Mouse (Mus musculus) cerebellum, postnatal 14 days (tissue): ENCODE results near the gene Mef2c.

ENCODE experiments used
- DNase-seq, 2 experiments: peaks; one replicate each; pipeline ENCODE4 v3.0.0; 2021; ENCODE audit warnings: mixed read lengths in 2 of 2

Mef2c gene

DNA sequence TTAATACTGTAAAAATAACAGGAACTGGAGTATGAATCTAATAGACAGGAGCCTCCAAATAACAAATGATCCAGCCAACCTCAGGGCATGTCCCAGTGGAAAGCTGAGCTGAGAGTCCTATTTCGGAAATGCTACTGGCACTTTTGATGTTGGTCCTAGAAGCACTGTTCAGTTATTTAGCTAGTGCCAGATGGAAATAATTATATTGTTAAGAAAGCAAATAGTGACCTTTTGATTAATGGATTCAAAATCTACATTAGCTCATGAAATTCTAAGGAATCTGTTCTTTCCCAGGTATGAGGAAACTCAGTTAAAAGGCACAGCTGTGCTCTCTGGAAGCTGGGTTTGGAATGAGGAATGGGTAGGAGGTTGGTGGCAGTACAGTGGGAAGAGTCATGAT is 108.4 kb downstream of the Mef2c start:
- no peak for DNase-seq

GRCm38 (mm10) chr13:83615875-83616274 is 112.0 kb downstream of the Mef2c start:
- no peak for DNase-seq

- no peak for DNase-seq
Measured at GRCm38 (mm10) chr13:83624651-83625050, 120.8 kb downstream of the Mef2c start.

DNA sequence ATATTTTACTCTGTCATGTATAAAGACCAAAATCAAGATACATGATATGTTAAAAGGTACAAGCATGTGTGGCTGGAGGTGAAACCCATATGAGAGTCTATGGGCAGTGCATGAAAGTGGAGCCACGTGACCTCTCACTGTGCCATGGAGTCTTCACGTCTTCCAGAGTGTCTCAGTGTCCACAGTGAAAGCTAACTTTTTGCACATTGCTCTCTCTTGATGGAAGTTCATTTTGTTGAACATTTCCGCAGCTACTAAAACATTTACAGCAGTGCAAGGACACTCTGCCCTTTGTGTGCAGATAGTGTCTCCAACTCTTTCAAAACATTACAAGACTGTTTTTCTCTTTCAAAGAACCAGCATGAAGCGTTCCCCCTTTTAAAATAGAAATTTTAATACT is 123.6 kb downstream of the Mef2c start:
- no peak for DNase-seq

DNA sequence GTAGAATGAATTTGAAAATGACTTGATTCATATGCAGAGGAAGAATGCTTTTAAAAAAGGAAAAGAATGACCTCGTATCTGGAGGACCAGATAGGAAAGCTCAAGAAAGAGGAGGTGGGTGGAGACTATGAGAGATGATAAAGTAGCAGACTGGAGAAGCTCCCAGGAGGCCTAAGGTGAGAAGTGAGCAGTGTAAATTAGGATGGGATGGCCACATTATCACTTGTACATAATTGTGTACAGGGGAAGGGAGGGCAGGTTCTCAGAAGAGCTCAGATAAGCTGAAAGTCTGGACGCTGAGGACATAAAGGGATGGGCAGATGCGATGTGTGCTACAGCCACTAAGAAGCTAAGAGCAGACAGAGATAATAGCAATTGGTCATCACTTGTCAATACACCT is 124.3 kb downstream of the Mef2c start:
- no peak for DNase-seq

DNA sequence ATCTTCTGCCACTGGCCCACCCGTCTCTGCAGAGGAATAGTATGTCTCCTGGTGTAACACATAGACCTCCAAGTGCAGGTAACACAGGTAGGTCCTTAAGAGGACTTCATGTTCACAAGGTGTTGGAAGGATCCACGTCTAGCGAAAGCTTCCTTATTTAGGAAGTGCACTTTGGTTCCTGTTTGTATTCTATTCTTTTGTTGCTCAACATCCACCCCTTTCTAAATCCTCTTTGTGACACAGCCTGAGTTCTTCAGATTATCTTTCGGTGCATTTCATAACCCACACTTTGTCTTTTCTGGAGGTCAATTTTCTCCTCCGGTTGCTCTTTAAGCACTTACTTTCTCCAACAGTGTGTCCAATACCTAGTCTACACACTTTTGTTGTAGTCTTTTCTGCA is 129.3 kb downstream of the Mef2c start:
- DNase-seq, result no peak

DNA sequence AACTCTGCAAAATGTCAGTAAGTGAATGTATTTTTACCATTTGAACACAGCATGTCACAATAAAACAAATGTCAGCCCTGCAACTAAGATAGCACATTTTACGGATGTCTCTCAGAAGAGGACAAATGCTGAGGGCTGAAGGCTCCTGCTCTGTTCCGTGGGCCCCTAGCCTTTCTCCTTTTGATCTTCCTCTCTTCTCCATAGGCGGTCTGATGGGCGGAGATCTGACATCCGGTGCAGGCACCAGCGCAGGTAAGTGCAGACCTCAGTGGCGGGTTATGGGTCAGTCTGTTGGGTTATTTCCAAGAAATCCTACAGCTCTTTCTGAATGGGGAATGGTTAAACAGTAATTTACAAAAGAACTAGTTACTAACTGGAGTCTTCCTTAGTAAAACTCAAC is 131.4 kb downstream of the Mef2c start:
- DNase-seq, result no peak

DNA sequence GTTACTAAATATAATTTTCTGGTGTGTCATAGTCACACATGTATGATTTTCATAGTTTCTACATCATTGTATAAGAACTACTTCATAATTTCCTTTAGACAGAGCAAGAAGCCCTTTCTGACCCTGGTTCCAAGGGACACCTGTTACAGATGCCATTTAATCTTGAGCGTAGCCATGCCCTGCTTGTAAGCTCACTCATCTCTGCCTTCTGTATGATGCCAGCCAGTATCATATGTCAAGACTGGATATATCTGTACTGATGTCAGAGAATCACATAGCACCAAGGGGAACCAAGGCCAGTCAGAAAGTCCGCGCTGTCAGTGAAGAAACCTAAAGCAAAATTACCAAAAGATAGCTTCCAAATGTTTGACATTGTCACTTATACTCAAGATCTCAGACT is 133.8 kb downstream of the Mef2c start:
- DNase-seq, result no peak

GRCm38 (mm10) chr13:83638735-83639134 is 134.9 kb downstream of the Mef2c start:
- no peak for DNase-seq

DNA sequence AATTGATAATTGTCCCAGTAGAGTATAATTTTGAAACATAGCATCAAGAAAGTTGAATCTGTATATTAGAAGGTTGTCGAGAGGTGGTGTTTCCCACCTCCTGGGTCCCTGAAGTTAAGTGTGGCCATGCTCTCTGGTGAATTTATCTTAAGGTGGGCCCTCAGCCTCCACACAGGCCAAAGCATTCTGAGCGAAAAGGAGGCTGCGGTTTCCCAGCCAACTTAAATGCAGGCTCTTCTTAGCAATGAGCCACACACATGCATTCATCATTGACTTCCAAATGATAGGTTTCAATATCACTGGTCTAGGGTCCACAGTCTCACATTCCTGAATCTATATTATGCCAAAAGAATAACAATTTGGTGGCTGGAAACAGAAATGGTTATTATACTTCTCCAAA is 145.2 kb downstream of the Mef2c start:
- DNase-seq, result no peak

GRCm38 (mm10) chr13:83649795-83650476 is 146.1 kb downstream of the Mef2c start:
- DNase-seq, result no peak

DNA sequence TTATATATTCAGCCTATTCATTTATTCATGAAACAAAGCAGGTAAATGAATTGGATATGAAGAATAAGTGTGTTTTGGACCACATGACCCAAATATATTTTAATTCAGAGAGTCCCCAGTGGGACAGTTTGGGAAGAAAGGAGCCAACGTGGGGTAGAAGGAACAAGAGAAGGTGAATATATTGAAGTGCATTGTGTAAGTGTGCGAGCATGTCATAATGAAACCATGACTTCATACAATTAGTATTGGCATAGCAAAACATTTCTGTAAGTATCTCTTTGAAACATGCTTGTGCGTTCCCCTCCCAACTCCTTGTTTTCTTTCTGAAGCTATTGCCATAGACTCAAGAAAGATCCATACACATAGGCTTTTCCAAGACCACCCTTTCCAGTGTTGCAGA is 147.0 kb downstream of the Mef2c start:
- no peak for DNase-seq

- DNase-seq, result no peak
Measured at GRCm38 (mm10) chr13:83651941-83652548, 148.2 kb downstream of the Mef2c start.

- no peak for DNase-seq
Measured at GRCm38 (mm10) chr13:83652560-83652959, 148.7 kb downstream of the Mef2c start.

DNA sequence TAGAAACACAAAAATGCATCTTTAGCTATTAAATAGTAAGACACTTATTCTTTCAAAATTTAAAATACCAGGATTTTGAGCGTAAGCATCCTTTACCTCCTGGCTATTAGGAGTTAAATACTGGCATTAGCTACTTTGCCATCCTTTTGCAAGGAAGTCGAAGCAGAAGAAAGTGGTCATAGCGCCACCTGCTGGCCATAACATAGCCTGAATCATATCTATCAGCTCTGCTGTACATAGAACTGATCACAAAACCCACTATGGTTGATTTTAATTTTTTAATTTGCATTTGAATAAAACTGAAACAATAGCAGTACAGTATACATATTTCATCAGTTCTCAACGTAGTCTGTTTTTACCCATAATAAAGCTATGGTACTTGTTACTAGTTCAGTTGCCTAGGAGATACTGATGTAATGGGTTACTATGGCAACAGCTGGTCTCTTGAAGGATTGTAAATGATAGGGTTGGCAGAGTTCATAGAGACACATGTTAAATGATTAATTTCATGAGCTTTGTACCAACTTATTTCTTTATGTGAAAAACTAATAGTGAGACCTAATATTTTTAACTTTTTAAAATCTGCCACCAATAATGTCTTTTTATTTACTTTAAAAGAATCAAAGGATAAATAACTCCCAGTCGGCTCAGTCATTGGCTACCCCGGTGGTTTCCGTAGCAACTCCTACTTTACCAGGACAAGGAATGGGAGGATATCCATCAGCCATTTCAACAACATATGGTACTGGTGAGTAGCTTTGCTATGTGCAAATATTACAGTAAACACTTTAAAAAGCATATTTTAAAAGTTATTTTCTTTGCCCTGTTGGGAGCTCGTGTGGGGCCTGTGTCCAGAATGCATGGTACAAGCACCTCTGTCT is 151.3 kb downstream of the Mef2c start:
- peak; percentile 94 to 97 for DNase-seq

- DNase-seq, result peak; percentile 42 to 55
Measured at GRCm38 (mm10) chr13:83656094-83656493, 152.3 kb downstream of the Mef2c start.

DNA sequence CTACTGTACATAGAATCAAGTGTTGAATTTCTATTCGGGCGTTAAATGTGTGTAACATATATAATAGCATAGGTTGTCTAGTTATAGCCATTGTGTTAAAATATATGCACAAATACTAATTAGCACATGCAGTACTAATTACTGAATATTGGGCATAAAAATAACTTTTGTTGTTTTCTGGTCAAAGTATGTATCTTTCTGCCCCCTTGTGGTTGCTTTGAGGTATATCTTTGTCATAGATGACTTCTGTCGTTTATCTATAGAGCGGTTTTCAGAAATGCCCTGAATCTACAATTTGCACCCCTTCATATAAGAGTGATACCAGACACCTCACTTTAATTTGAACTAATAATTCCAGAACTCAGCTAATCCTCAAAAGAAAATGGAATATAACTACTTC is 152.9 kb downstream of the Mef2c start:
- DNase-seq, result peak in 1 of 2 experiments; percentile 47

GRCm38 (mm10) chr13:83660722-83661121 is 156.9 kb downstream of the Mef2c start:
- DNase-seq, result peak; percentile 74 to 76

GRCm38 (mm10) chr13:83661166-83661565 is 157.3 kb downstream of the Mef2c start:
- peak in 1 of 2 experiments; percentile 4 for DNase-seq

DNA sequence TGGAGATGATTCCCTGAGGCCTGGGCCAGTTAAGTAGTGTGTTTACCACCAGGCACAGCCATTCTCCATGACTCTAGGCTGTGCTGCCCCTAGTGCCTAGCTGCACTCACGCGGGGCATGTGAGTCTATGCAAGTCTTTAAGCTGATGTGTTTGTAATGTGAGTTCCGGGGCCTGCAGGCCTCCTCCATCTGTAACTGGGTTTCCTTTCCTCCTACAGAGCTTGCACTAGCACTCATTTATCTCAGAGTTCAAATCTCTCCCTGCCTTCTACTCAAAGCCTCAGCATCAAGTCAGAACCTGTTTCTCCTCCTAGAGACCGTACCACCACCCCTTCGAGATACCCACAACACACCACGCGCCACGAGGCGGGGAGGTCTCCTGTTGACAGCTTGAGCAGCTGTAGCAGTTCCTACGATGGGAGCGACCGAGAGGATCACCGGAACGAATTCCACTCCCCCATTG is 158.3 kb downstream of the Mef2c start:
- DNase-seq, result peak; percentile 56 to 57

DNA sequence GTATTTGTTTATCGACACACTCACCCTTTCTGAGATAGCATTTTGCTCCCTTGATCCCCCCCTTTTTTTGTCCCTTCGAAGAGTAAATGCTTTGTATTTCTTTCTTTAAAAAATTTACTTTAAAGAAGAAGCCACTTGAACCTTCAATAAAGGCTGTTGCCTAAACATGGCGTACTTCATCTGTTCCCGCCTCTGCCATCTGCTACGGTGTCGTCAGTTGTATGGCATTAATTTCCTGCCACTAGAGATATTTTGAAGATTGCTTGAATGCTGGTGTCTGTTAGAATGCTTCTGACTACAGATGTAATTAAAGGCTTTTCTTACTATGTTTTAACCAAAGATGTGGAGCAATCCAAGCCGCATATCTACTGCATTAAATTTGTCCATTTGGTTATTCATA is 162.3 kb downstream of the Mef2c start:
- no peak for DNase-seq

DNA sequence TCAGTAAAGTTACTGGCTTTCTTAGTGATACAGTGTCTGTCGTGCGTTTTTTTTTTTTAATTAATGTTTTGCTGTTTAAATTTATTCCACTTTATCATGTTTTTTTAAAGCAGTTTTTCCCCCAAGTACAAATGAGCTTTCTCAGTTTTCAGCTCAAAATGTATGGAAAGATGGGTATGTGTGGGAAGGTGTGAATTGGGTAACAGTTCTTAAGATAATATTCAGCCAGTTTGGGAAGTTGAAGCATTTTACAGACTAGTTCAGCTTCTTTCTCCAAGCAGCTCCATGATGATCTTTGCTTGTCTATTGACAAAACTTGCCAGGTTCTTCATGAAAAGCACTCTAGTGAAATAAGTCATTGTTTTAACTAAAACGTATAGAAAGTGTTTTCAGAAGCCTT is 163.2 kb downstream of the Mef2c start:
- DNase-seq, result no peak

- DNase-seq, result no peak
Measured at GRCm38 (mm10) chr13:83707611-83708010, 203.8 kb downstream of the Mef2c start.
